Mouse (Mus musculus): ENCODE results near the gene Ccdc34. TPM values are rescaled to one million over a fixed set of nuclear protein-coding genes. Genes with fewer than 3 reads are reported as not detected.

Ccdc34 gene
- polyA plus RNA-seq, 1 experiment = 11.0 TPM

- H3K4me3 ChIP-seq = no peak overlapping the region
- H3K27me3 ChIP-seq (ENCODE audit: control insufficient read depth, insufficient read depth, insufficient read length) = no peaks in the 10 kb centered on the region
- no peak overlapping the region for H3K4me2 ChIP-seq (ENCODE audit: low read depth)
- H3K36me3 ChIP-seq (ENCODE audit: control insufficient read depth, insufficient read depth) = peaks cover 20% of the 10 kb centered on the region
- H3K79me2 ChIP-seq (ENCODE audit: control insufficient read depth, insufficient read depth) = no peaks in the 10 kb centered on the region
- no peak overlapping the region for H3ac ChIP-seq (ENCODE audit: control insufficient read depth, insufficient read length)
- TF ChIP-seq USF1 (IDR thresholded peaks at IDR 0.05; ENCODE audit: low read depth) (no peak), POLR2A (IDR thresholded peaks at IDR 0.05; ENCODE audit: insufficient read length, low read depth) (no peak), REST (IDR thresholded peaks at IDR 0.05; ENCODE audit: insufficient read depth, insufficient read length) (no peak), TCF3 (IDR thresholded peaks at IDR 0.05; ENCODE audit: insufficient read length, low read depth) (no peak), MAX (IDR thresholded peaks at IDR 0.05; ENCODE audit: low read depth) (no peak), TCF12 (IDR thresholded peaks at IDR 0.05; ENCODE audit: insufficient read depth, poor library complexity, severe bottlenecking) (no peak), E2F4 (IDR thresholded peaks at IDR 0.05; ENCODE audit: insufficient read depth) (no peak), MYOG (IDR thresholded peaks at IDR 0.05; ENCODE audit: control insufficient read depth in 1 of 3, insufficient read depth in 1 of 3, insufficient read length in 2 of 3, low read depth in 2 of 3) (no peak), CEBPB (IDR thresholded peaks at IDR 0.05; ENCODE audit: insufficient read depth, poor library complexity, severe bottlenecking) (no peak), SRF (IDR thresholded peaks at IDR 0.05; ENCODE audit: control insufficient read depth, insufficient read length, low read depth) (no peak), POLR2AphosphoS2 (IDR thresholded peaks at IDR 0.05; ENCODE audit: insufficient read length, low read depth) (no peak), MYOD1 (IDR thresholded peaks at IDR 0.05; ENCODE audit: control insufficient read depth in 1 of 3, insufficient read length in 2 of 3, low read depth in 2 of 3) (no peak)
Measured at GRCm38 (mm10) chr2:110007423-110008267, 10.0 kb upstream of the Ccdc34 start.

GRCm38 (mm10) chr2:110009449-110009848 lies 8.2 kb upstream of the Ccdc34 start:
- Histone ChIP-seq H3K36me3 (ENCODE audit: control insufficient read depth, insufficient read depth) (peaks cover 13% of the 10 kb centered on the region), H3K4me3 (no peak overlapping the region), H3ac (ENCODE audit: control insufficient read depth, insufficient read length) (no peak overlapping the region), H3K4me2 (ENCODE audit: low read depth) (no peak overlapping the region), H3K79me2 (ENCODE audit: control insufficient read depth, insufficient read depth) (no peaks in the 10 kb centered on the region), H3K27me3 (ENCODE audit: control insufficient read depth, insufficient read depth, insufficient read length) (no peaks in the 10 kb centered on the region)
- TF ChIP-seq USF1 (IDR thresholded peaks at IDR 0.05; ENCODE audit: low read depth) = no peak
- TF ChIP-seq TCF3 (IDR thresholded peaks at IDR 0.05; ENCODE audit: insufficient read length, low read depth) = no peak
- TF ChIP-seq E2F4 (IDR thresholded peaks at IDR 0.05; ENCODE audit: insufficient read depth) = no peak
- no peak for TF ChIP-seq POLR2A (IDR thresholded peaks at IDR 0.05; ENCODE audit: insufficient read length, low read depth)
- TF ChIP-seq CEBPB (IDR thresholded peaks at IDR 0.05; ENCODE audit: insufficient read depth, poor library complexity, severe bottlenecking) = no peak
- no peak for TF ChIP-seq MYOG (IDR thresholded peaks at IDR 0.05; ENCODE audit: control insufficient read depth in 1 of 3, insufficient read depth in 1 of 3, insufficient read length in 2 of 3, low read depth in 2 of 3)

- H3ac ChIP-seq (ENCODE audit: control insufficient read depth, insufficient read length) = no peak overlapping the region
- no peaks in the 10 kb centered on the region for H3K27me3 ChIP-seq (ENCODE audit: control insufficient read depth, insufficient read depth, insufficient read length)
- H3K36me3 ChIP-seq (ENCODE audit: control insufficient read depth, insufficient read depth) = peaks cover 10% of the 10 kb centered on the region
- no peak for TF ChIP-seq CEBPB (IDR thresholded peaks at IDR 0.05; ENCODE audit: insufficient read depth, poor library complexity, severe bottlenecking)
- TF ChIP-seq POLR2A (IDR thresholded peaks at IDR 0.05; ENCODE audit: insufficient read length, low read depth) = no peak
- no peak for TF ChIP-seq SRF (IDR thresholded peaks at IDR 0.05; ENCODE audit: control insufficient read depth, insufficient read length, low read depth)
- TF ChIP-seq MYOD1 (IDR thresholded peaks at IDR 0.05; ENCODE audit: control insufficient read depth in 1 of 3, insufficient read length in 2 of 3, low read depth in 2 of 3) = no peak
- no peak for TF ChIP-seq MYOG (IDR thresholded peaks at IDR 0.05; ENCODE audit: control insufficient read depth in 1 of 3, insufficient read depth in 1 of 3, insufficient read length in 2 of 3, low read depth in 2 of 3)
- no peak for TF ChIP-seq POLR2AphosphoS2 (IDR thresholded peaks at IDR 0.05; ENCODE audit: insufficient read length, low read depth)
- no peak for TF ChIP-seq TCF3 (IDR thresholded peaks at IDR 0.05; ENCODE audit: insufficient read length, low read depth)
- no peak for TF ChIP-seq REST (IDR thresholded peaks at IDR 0.05; ENCODE audit: insufficient read depth, insufficient read length)
- no peak for TF ChIP-seq MAX (IDR thresholded peaks at IDR 0.05; ENCODE audit: low read depth)
- no peak overlapping the region for H3K4me2 ChIP-seq (ENCODE audit: low read depth)
- no peaks in the 10 kb centered on the region for H3K79me2 ChIP-seq (ENCODE audit: control insufficient read depth, insufficient read depth)
- no peak overlapping the region for H3K4me3 ChIP-seq
Measured at GRCm38 (mm10) chr2:110012184-110012725, 5.4 kb upstream of the Ccdc34 start.

- Histone ChIP-seq H3K4me2 (ENCODE audit: low read depth) (peak overlapping the region; percentile 60), H3K4me3 (peak overlapping the region; percentile 60), H3K36me3 (ENCODE audit: control insufficient read depth, insufficient read depth) (no peaks in the 10 kb centered on the region), H3K79me2 (ENCODE audit: control insufficient read depth, insufficient read depth) (peaks cover 30% of the 10 kb centered on the region), H3K27me3 (ENCODE audit: control insufficient read depth, insufficient read depth, insufficient read length) (no peaks in the 10 kb centered on the region), H3ac (ENCODE audit: control insufficient read depth, insufficient read length) (peak overlapping the region; percentile 28)
- TF ChIP-seq MAX (IDR thresholded peaks at IDR 0.05; ENCODE audit: low read depth) (no peak), CEBPB (IDR thresholded peaks at IDR 0.05; ENCODE audit: insufficient read depth, poor library complexity, severe bottlenecking) (no peak), TCF12 (IDR thresholded peaks at IDR 0.05; ENCODE audit: insufficient read depth, poor library complexity, severe bottlenecking) (no peak), POLR2A (IDR thresholded peaks at IDR 0.05; ENCODE audit: insufficient read length, low read depth) (no peak), TCF3 (IDR thresholded peaks at IDR 0.05; ENCODE audit: insufficient read length, low read depth) (no peak), REST (IDR thresholded peaks at IDR 0.05; ENCODE audit: insufficient read depth, insufficient read length) (no peak), SRF (IDR thresholded peaks at IDR 0.05; ENCODE audit: control insufficient read depth, insufficient read length, low read depth) (no peak), MYOD1 (IDR thresholded peaks at IDR 0.05; ENCODE audit: control insufficient read depth in 1 of 3, insufficient read length in 2 of 3, low read depth in 2 of 3) (no peak), E2F4 (IDR thresholded peaks at IDR 0.05; ENCODE audit: insufficient read depth) (no peak), POLR2AphosphoS2 (IDR thresholded peaks at IDR 0.05; ENCODE audit: insufficient read length, low read depth) (no peak), USF1 (IDR thresholded peaks at IDR 0.05; ENCODE audit: low read depth) (no peak), MYOG (IDR thresholded peaks at IDR 0.05; ENCODE audit: control insufficient read depth in 1 of 3, insufficient read depth in 1 of 3, insufficient read length in 2 of 3, low read depth in 2 of 3) (no peak)
Measured at GRCm38 (mm10) chr2:110017087-110017486, 530 bp upstream of the Ccdc34 start.

Measured in myocyte (in vitro differentiated cells).